Mouse (Mus musculus) central nervous system, embryonic 14 days (tissue): ENCODE results near the gene Selplg. TPM values are rescaled to one million over a fixed set of nuclear protein-coding genes. Genes with fewer than 3 reads are reported as not detected.

Experiments used
- polyA plus RNA-seq: library from polyadenylated mRNA; depleted of rRNA; stranded (reverse); fragments of >200 nt; gene quantifications from 2 replicates; pipeline ENCODE4 v1.2.3, GENCODE M21; 2012; rRNA removed

Gene Selplg
- 1.5 TPM in 2 replicates for polyA plus RNA-seq

GRCm38 (mm10) chr5:113832490-113832901 is at the start of gene Selplg:
Selplg (minus strand) TSS chr5:113832644.

GRCm38 (mm10) chr5:113800280-113800679 is 32.2 kb downstream of the Selplg start, which contains the start of gene Tmem119:
Tmem119 (minus strand) TSS chr5:113800516.

GRCm38 (mm10) chr5:113772450-113772895 is 60.0 kb downstream of the Selplg start, which contains the start of the genes Sart3 and Iscu:
Sart3 (minus strand) TSS chr5:113772510.
Iscu (plus strand) TSS chr5:113772748.

Other genes starting within 250 kb of the Selplg start
- 2.4 and 3.8 TPM in 2 replicates for gene Cmklr1, start 182.2 kb downstream of the Selplg start, polyA plus RNA-seq
- not detected in 2 replicates for gene 1700069L16Rik, start 107.9 kb downstream of the Selplg start, polyA plus RNA-seq
- 4.7 and 5.9 TPM in 2 replicates for gene Ficd, start 96.8 kb downstream of the Selplg start, polyA plus RNA-seq
- 60.8 and 62.6 TPM in 2 replicates for gene Sart3, start 60.1 kb downstream of the Selplg start, polyA plus RNA-seq
- gene Iscu, start 59.9 kb downstream of the Selplg start, polyA plus RNA-seq = 88.8 and 93.8 TPM in 2 replicates
- 6.7 and 14.2 TPM in 2 replicates for gene Tmem119, start 32.1 kb downstream of the Selplg start, polyA plus RNA-seq
- gene Coro1c, start 76.1 kb upstream of the Selplg start, polyA plus RNA-seq = 150 and 179 TPM in 2 replicates
- 13.7 and 14.6 TPM in 2 replicates for gene Ssh1, start 161.2 kb upstream of the Selplg start, polyA plus RNA-seq
- not detected in 2 replicates for gene Dao, start 171.1 kb upstream of the Selplg start, polyA plus RNA-seq
- gene Usp30, start 232.8 kb upstream of the Selplg start, polyA plus RNA-seq = 33.6 and 35.0 TPM in 2 replicates